Comparison of ENCODE assay signal across 24 mouse cellular contexts in the genomic region with DNA sequence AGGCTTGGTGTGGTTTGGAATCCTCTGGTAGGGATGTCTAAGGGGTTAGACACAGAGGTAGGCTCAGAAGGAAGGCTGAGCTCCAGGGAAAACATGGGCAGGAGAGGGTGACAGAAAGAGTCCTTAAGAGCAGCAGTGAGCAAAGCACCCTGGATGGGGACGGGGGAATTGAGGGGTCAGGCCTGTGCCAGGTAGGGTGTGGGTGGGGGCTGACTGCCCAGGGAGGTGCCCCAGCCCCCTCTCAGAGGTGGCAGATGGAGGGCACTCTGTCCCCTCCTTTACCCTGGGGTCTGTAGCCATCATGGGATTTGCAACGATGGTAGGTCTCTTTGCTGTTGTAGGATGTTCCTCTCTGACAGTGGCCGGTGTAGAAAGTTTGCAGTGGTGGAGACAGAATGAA.
DNase-seq lines count a peak whose midpoint lies in the region; ATAC-seq and TF ChIP-seq lines count a peak whose summit lies in the region.
"Had no signal": no experiment of that assay in that cellular context is flagged by ENCODE, and none has a peak within 500 bp of the region (broad histone marks: within the 10 kb centered on the region; RNA-seq: fewer than 3 reads in every experiment).

No protein-coding gene starts in this region.

- intact Hi-C loops in gastrocnemius, adult 2 months (cut with DNase I): no loop called here
- intact Hi-C loops in gastrocnemius, postnatal 36 days (cut with DNase I): no loop called here
- intact Hi-C loops in heart, postnatal 25 days (cut with DNase I): no loop called here

- H3K4me3 ChIP-seq in gastrocnemius, adult 2 months: no peak overlapping the region
- no peak overlapping the region for H3K4me3 ChIP-seq in heart, embryonic 10.5 days
- no peak overlapping the region for H3K4me3 ChIP-seq in hindbrain, embryonic 10.5 days
- H3K4me3 ChIP-seq in hindbrain, embryonic 12.5 days: no peak overlapping the region
- H3K4me3 ChIP-seq: embryonic facial prominence, embryonic 10.5 days; embryonic facial prominence, embryonic 12.5 days; forebrain, embryonic 13.5 days had no signal

- H3K36me3 ChIP-seq in heart, embryonic 10.5 days: no peaks in the 10 kb centered on the region
- no peaks in the 10 kb centered on the region for H3K36me3 ChIP-seq in hindbrain, embryonic 10.5 days
- H3K36me3 ChIP-seq in hindbrain, embryonic 12.5 days: no peaks in the 10 kb centered on the region
- H3K36me3 ChIP-seq: embryonic facial prominence, embryonic 10.5 days; embryonic facial prominence, embryonic 12.5 days; G1E had no signal

- 82% methylated on average over 3 of the region's 3 CpGs for WGBS in heart, embryonic 10.5 days
- 86% methylated on average over 3 of the region's 3 CpGs for WGBS in hindbrain, embryonic 10.5 days
- WGBS in hindbrain, embryonic 12.5 days: 100% methylated on average over 3 of the region's 3 CpGs

- no peak for ATAC-seq in hindbrain, embryonic 12.5 days (ENCODE audit: low FRiP score)
- ATAC-seq: activated CD4-positive, CD25-positive, alpha-beta regulatory T cell, adult 4 months; CD4-positive, CD25-positive, alpha-beta regulatory T cell, adult 4 months; forebrain, embryonic 13.5 days; Patski had no signal

- peaks cover 17% of the 10 kb centered on the region; the same call in 1 of the 2 replicates for H3K27me3 ChIP-seq in heart, embryonic 10.5 days (ENCODE audit: insufficient read depth, poor library complexity, severe bottlenecking)
- H3K27me3 ChIP-seq in hindbrain, embryonic 10.5 days (ENCODE audit: insufficient read depth, poor library complexity, severe bottlenecking): no peaks in the 10 kb centered on the region
- H3K27me3 ChIP-seq in hindbrain, embryonic 12.5 days: no peaks in the 10 kb centered on the region
- H3K27me3 ChIP-seq: embryonic facial prominence, embryonic 12.5 days; forebrain, embryonic 13.5 days; Patski had no signal

- no peak overlapping the region for H3K4me2 ChIP-seq in hindbrain, embryonic 12.5 days (replicated peaks)
- H3K4me2 ChIP-seq: embryonic facial prominence, embryonic 12.5 days; forebrain, embryonic 13.5 days had no signal

- H3K4me1 ChIP-seq in heart, embryonic 10.5 days: peaks cover 43% of the 10 kb centered on the region
- H3K4me1 ChIP-seq in hindbrain, embryonic 10.5 days (replicated peaks): peaks cover 16% of the 10 kb centered on the region
- H3K4me1 ChIP-seq in hindbrain, embryonic 12.5 days: 0 out of 2 replicates have a peak, but pooled peaks cover 3% of the 10 kb centered on the region
- H3K4me1 ChIP-seq: forebrain, embryonic 13.5 days had no signal

- no peak for DNase-seq in gastrocnemius, adult 2 months
- no peak for DNase-seq in gastrocnemius, postnatal 36 days
- no peak for DNase-seq in heart, embryonic 10.5 days (ENCODE audit: low spot score)
- DNase-seq in heart, postnatal 25 days (ENCODE audit: low spot score): no peak
- DNase-seq in hindbrain, embryonic 10.5 days (ENCODE audit: low spot score): no peak
- peak; percentile 14 for DNase-seq in urinary bladder, adult 2 months (ENCODE audit: low spot score)
- DNase-seq in urinary bladder, postnatal 14 days (ENCODE audit: low spot score): no peak
- DNase-seq: adrenal gland, adult 8-10 months; adrenal gland, postnatal 14 days; adrenal gland, postnatal 36 days; B cell, adult 2 months; cerebellum, adult 11-12 months; cerebellum, adult 2 months; cerebellum, adult 9-10 months; cerebellum, postnatal 10 days; cerebellum, postnatal 25 days had no signal

- no peak for TF ChIP-seq CTCF in gastrocnemius, adult 2 months (IDR thresholded peaks at IDR 0.05)

- no peak overlapping the region for H3K9ac ChIP-seq in hindbrain, embryonic 12.5 days
- H3K9ac ChIP-seq: embryonic facial prominence, embryonic 12.5 days; forebrain, embryonic 13.5 days had no signal

- no peaks in the 10 kb centered on the region for H3K9me3 ChIP-seq in heart, embryonic 10.5 days
- H3K9me3 ChIP-seq in hindbrain, embryonic 10.5 days: no peaks in the 10 kb centered on the region
- no peaks in the 10 kb centered on the region for H3K9me3 ChIP-seq in hindbrain, embryonic 12.5 days (replicated peaks)
- H3K9me3 ChIP-seq: embryonic facial prominence, embryonic 10.5 days; embryonic facial prominence, embryonic 12.5 days; forebrain, embryonic 13.5 days; G1E had no signal

- H3K27ac ChIP-seq in gastrocnemius, adult 2 months: peak overlapping the region; percentile 20; the same call in 1 of the 2 replicates
- peak overlapping the region; percentile 49 for H3K27ac ChIP-seq in heart, embryonic 10.5 days
- H3K27ac ChIP-seq in hindbrain, embryonic 10.5 days: peak overlapping the region; percentile 56; the same call in 1 of the 2 replicates
- H3K27ac ChIP-seq in hindbrain, embryonic 12.5 days: no peak overlapping the region
- H3K27ac ChIP-seq: embryonic facial prominence, embryonic 10.5 days; embryonic facial prominence, embryonic 12.5 days; forebrain, embryonic 13.5 days had no signal
